Mouse (Mus musculus): ENCODE results near the gene Map3k13. TPM values are rescaled to one million over a fixed set of nuclear protein-coding genes. Genes with fewer than 3 reads are reported as not detected.

Map3k13 gene
- polyA plus RNA-seq, 1 experiment = 1.8 TPM

- no peak for DNase-seq
- TF ChIP-seq CTCF (IDR thresholded peaks at IDR 0.05; ENCODE audit: insufficient read depth, low read length) (no peak), POLR2A (IDR thresholded peaks at IDR 0.05; ENCODE audit: borderline replicate concordance, extremely low read depth, low read depth, low read length) (no peak)
- 22% methylated on average over 4 of the region's 4 CpGs for WGBS
- no peak overlapping the region for H3K4me3 ChIP-seq (replicated peaks; ENCODE audit: extremely low read depth, low read depth, low read length)
- peaks cover 2% of the 10 kb centered on the region; the same call in 1 of the 2 replicates for H3K4me1 ChIP-seq (ENCODE audit: control insufficient read depth, insufficient read depth, low read length)
Observed at GRCm38 (mm10) chr16:21827153-21827552, 33.0 kb downstream of the Map3k13 start.

- Histone ChIP-seq H3K4me1 (ENCODE audit: control insufficient read depth, insufficient read depth, low read length) (peaks cover 2% of the 10 kb centered on the region; the same call in 1 of the 2 replicates), H3K4me3 (replicated peaks; ENCODE audit: extremely low read depth, low read depth, low read length) (no peak overlapping the region)
- no peak for TF ChIP-seq CTCF (IDR thresholded peaks at IDR 0.05; ENCODE audit: insufficient read depth, low read length)
- no peak for TF ChIP-seq POLR2A (IDR thresholded peaks at IDR 0.05; ENCODE audit: borderline replicate concordance, extremely low read depth, low read depth, low read length)
- 43% methylated on average over 4 of the region's 4 CpGs for WGBS
- DNase-seq = no peak
Observed at GRCm38 (mm10) chr16:21827581-21827980, 33.4 kb downstream of the Map3k13 start.

GRCm38 (mm10) chr16:21829711-21830110 is 35.6 kb downstream of the Map3k13 start:
- DNase-seq = no peak
- 20% methylated on average over 5 of the region's 5 CpGs for whole genome bisulfite sequencing
- Histone ChIP-seq H3K4me1 (ENCODE audit: control insufficient read depth, insufficient read depth, low read length) (peaks cover 2% of the 10 kb centered on the region; the same call in 1 of the 2 replicates), H3K4me3 (replicated peaks; ENCODE audit: extremely low read depth, low read depth, low read length) (no peak overlapping the region)
- TF ChIP-seq POLR2A (IDR thresholded peaks at IDR 0.05; ENCODE audit: borderline replicate concordance, extremely low read depth, low read depth, low read length) (no peak), CTCF (IDR thresholded peaks at IDR 0.05; ENCODE audit: insufficient read depth, low read length) (no peak)

DNA sequence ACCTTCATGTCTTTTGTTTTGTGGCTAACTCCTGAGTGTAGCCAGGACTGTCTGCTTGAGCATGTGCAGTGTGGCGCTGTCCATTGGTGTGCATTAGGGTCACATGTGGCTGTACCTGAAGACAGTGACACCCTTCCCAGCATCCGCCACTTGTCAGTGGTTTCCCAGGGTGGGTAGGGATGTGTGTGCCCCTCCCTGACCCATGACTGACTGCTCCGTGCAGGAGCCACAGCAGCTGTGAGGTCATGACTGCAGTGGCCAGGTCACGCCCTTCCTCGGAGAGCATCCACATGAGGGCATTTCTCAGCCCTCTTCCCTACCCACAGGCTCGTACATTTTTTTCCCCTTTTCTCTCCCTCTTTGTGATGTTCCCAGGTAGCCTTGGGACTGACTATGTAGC is 36.6 kb downstream of the Map3k13 start:
- WGBS = 58% methylated on average over 6 of the region's 6 CpGs
- TF ChIP-seq POLR2A (IDR thresholded peaks at IDR 0.05; ENCODE audit: borderline replicate concordance, extremely low read depth, low read depth, low read length) (no peak), CTCF (IDR thresholded peaks at IDR 0.05; ENCODE audit: insufficient read depth, low read length) (no peak)
- no peak overlapping the region for H3K4me3 ChIP-seq (replicated peaks; ENCODE audit: extremely low read depth, low read depth, low read length)
- H3K4me1 ChIP-seq (ENCODE audit: control insufficient read depth, insufficient read depth, low read length) = peaks cover 4% of the 10 kb centered on the region; the same call in 1 of the 2 replicates
- no peak for DNase-seq

- DNase-seq = no peak
- WGBS = 45% methylated on average over 5 of the region's 5 CpGs
- TF ChIP-seq POLR2A (IDR thresholded peaks at IDR 0.05; ENCODE audit: borderline replicate concordance, extremely low read depth, low read depth, low read length) = no peak
- TF ChIP-seq CTCF (IDR thresholded peaks at IDR 0.05; ENCODE audit: insufficient read depth, low read length) = no peak
- Histone ChIP-seq H3K4me3 (replicated peaks; ENCODE audit: extremely low read depth, low read depth, low read length) (no peak overlapping the region), H3K4me1 (ENCODE audit: control insufficient read depth, insufficient read depth, low read length) (peaks cover 4% of the 10 kb centered on the region; the same call in 1 of the 2 replicates)
Observed at GRCm38 (mm10) chr16:21831764-21832163, 37.6 kb downstream of the Map3k13 start.

GRCm38 (mm10) chr16:21833469-21833868 is 39.3 kb downstream of the Map3k13 start:
- no peak for DNase-seq
- Histone ChIP-seq H3K4me1 (ENCODE audit: control insufficient read depth, insufficient read depth, low read length) (peaks cover 4% of the 10 kb centered on the region; the same call in 1 of the 2 replicates), H3K4me3 (replicated peaks; ENCODE audit: extremely low read depth, low read depth, low read length) (no peak overlapping the region)
- TF ChIP-seq POLR2A (IDR thresholded peaks at IDR 0.05; ENCODE audit: borderline replicate concordance, extremely low read depth, low read depth, low read length) (no peak), CTCF (IDR thresholded peaks at IDR 0.05; ENCODE audit: insufficient read depth, low read length) (no peak)
- 60% methylated on average over 1 of the region's 1 CpGs for WGBS

DNA sequence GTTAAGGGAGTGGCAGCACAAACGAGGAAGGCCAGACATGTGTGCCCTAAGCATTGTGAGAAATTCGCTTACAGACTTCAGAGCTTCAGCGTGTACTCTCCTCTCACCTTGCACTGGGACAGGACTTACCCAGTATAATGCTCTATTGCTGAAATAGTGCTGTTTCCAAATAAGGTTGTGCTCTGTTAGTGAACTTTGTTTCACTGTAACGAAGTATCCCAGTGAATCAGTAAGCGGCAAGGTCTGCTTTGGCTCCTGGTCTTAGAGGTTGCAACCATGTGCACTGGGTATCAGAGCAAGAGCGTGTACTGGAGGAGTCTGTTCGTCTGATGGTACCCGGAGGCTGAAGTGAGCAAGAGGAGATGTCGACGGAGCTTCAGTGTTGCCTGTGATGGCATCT is 39.8 kb downstream of the Map3k13 start:
- no peak for DNase-seq
- TF ChIP-seq POLR2A (IDR thresholded peaks at IDR 0.05; ENCODE audit: borderline replicate concordance, extremely low read depth, low read depth, low read length) = no peak
- no peak for TF ChIP-seq CTCF (IDR thresholded peaks at IDR 0.05; ENCODE audit: insufficient read depth, low read length)
- WGBS = 82% methylated on average over 10 of the region's 10 CpGs
- peaks cover 4% of the 10 kb centered on the region; the same call in 1 of the 2 replicates for H3K4me1 ChIP-seq (ENCODE audit: control insufficient read depth, insufficient read depth, low read length)
- H3K4me3 ChIP-seq (replicated peaks; ENCODE audit: extremely low read depth, low read depth, low read length) = no peak overlapping the region

DNA sequence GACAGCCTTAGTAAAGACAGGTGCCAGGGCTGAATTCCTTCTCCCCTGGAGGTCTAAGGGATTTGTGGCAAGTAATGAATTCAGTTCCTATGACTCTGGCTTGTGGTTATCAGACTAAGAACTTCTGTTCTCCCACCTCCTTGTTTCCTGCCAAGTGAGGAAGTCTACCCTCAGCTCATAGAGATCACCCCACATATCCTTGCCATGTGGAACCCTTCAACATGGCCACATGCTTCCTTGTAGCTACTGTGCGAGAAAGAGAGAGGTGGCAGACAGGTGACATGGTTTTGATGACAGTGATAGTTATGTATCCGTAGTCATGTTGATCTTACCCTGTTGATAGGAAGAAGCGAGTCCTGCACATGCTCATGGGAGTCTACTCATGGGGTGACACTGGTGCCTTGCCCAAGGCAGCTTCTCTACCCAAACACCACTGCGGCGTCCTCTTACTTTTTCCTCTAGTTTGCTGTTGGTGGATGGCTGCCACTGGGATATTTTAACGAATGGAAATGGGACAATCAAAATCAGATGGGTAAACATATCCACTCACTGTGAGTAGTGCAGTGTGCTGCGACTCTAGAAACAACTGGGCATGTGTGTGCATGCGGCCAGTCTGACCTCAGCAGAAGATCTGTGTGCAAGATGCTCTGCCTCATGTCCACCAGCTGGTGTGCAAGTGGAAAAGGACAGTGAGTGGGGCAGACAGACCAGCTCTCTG is 40.9 kb downstream of the Map3k13 start:
- H3K4me3 ChIP-seq (replicated peaks; ENCODE audit: extremely low read depth, low read depth, low read length) = no peak overlapping the region
- 77% methylated on average over 8 of the region's 8 CpGs for WGBS
- TF ChIP-seq POLR2A (IDR thresholded peaks at IDR 0.05; ENCODE audit: borderline replicate concordance, extremely low read depth, low read depth, low read length) (no peak), CTCF (IDR thresholded peaks at IDR 0.05; ENCODE audit: insufficient read depth, low read length) (no peak)
- no peak for DNase-seq
- H3K4me1 ChIP-seq (ENCODE audit: control insufficient read depth, insufficient read depth, low read length) = peaks cover 4% of the 10 kb centered on the region; the same call in 1 of the 2 replicates

DNA sequence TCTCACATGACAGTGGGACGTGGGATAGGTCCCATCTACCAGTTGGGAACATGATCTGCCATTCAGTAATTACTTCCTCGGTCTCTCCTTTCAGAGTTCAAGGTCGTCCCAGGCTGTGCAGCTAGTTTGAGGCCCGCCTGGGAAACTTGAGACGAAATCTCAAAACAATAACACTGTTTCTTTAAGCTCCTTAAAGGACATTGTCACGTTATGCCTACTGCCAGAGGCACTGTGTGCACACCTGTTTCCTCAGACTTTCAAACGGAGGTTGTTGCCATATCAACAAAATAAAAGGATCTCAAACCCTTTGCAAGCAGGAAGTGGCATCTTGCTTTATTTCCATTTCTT is 41.4 kb downstream of the Map3k13 start:
- 33% methylated on average over 7 of the region's 7 CpGs for WGBS
- no peak for DNase-seq
- peaks cover 4% of the 10 kb centered on the region; the same call in 1 of the 2 replicates for H3K4me1 ChIP-seq (ENCODE audit: control insufficient read depth, insufficient read depth, low read length)
- TF ChIP-seq POLR2A (IDR thresholded peaks at IDR 0.05; ENCODE audit: borderline replicate concordance, extremely low read depth, low read depth, low read length) (no peak), CTCF (IDR thresholded peaks at IDR 0.05; ENCODE audit: insufficient read depth, low read length) (no peak)
- no peak overlapping the region for H3K4me3 ChIP-seq (replicated peaks; ENCODE audit: extremely low read depth, low read depth, low read length)
